Mouse (Mus musculus): ENCODE measurements around the gene Gm4869. TPM values are rescaled to one million over a fixed set of nuclear protein-coding genes. Genes with fewer than 3 reads are reported as not detected.
A peak's percentile ranks its signal among the peaks of the same experiment; 100 is the strongest.
"Not testable (repeated sequence)": the region's sequence is repeated elsewhere in the genome, so short reads cannot be mapped to it uniquely, and the experiment has no call there.

Gm4869 gene
- polyA plus RNA-seq, 1 experiment from 2014 or later = not detected

DNA sequence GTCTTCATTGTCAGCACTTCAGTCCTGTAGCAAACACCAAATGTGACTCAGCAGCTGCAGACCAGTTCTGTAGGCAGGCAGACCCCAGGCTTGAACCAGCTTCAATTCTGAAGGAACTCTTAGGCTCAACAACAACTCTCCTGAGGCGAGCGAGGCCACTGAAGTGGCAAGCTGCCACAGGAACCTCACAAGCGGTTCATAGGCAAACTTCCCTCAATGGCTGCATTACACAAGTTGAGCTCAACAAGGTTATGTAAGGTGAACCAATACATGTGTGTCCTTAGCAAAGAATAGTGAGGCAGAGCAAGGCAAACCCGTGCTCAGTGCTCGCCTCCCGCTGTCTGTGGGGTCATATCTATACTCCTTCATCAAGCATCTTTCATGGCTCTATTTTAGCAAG is 52.7 kb downstream of the Gm4869 start:
- H3K4me3 ChIP-seq (replicated peaks; ENCODE audit: low read length) = no peak overlapping the region
- H3K9ac ChIP-seq (ENCODE audit: low read length) = no peak overlapping the region
- H3K9me3 ChIP-seq (replicated peaks; ENCODE audit: control insufficient read depth, low read length) = no peaks in the 10 kb centered on the region
- H3K4me2 ChIP-seq (ENCODE audit: low read depth, low read length) = no peak overlapping the region
- H3K27me3 ChIP-seq (ENCODE audit: control insufficient read depth, insufficient read depth, low read length) = no peaks in the 10 kb centered on the region
- H3K4me1 ChIP-seq (ENCODE audit: control insufficient read depth, insufficient read depth, low read length) = peaks cover 7% of the 10 kb centered on the region
- 73% methylated on average over 6 of the region's 6 CpGs for WGBS
- H3K36me3 ChIP-seq (ENCODE audit: control insufficient read depth, insufficient read depth, low read length) = no peaks in the 10 kb centered on the region
- no peak for ATAC-seq (ENCODE audit: insufficient read depth, low FRiP score)
- H3K27ac ChIP-seq (ENCODE audit: low read length) = no peak overlapping the region

DNA sequence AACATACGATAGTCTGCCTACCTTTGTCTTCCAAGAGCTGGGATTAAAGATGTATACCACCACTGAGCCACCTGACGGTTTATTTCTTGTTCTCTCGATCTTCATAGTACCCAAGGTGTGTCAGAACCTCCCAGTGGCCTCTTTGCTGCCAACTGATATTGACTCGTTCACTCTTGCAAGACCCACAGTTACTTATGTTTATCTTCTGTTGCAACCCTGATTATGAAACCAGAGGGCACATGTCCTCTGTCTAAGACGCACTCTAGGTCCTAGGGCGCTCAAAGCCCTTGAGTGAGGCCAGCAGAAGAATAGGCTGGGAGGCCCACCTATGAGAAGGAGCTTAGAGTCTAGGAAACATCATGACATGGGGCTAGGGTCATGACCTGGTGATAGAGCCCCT is 55.3 kb downstream of the Gm4869 start:
- H3K27me3 ChIP-seq (ENCODE audit: control insufficient read depth, insufficient read depth, low read length) = no peaks in the 10 kb centered on the region
- no peak overlapping the region for H3K9ac ChIP-seq (ENCODE audit: low read length)
- H3K36me3 ChIP-seq (ENCODE audit: control insufficient read depth, insufficient read depth, low read length) = no peaks in the 10 kb centered on the region
- 74% methylated on average over 6 of the region's 6 CpGs for WGBS
- no peaks in the 10 kb centered on the region for H3K9me3 ChIP-seq (replicated peaks; ENCODE audit: control insufficient read depth, low read length)
- H3K4me3 ChIP-seq (replicated peaks; ENCODE audit: low read length) = no peak overlapping the region
- H3K4me1 ChIP-seq (ENCODE audit: control insufficient read depth, insufficient read depth, low read length) = peaks cover 18% of the 10 kb centered on the region
- no peak overlapping the region for H3K4me2 ChIP-seq (ENCODE audit: low read depth, low read length)
- no peak overlapping the region for H3K27ac ChIP-seq (ENCODE audit: low read length)
- no peak for ATAC-seq (ENCODE audit: insufficient read depth, low FRiP score)

DNA sequence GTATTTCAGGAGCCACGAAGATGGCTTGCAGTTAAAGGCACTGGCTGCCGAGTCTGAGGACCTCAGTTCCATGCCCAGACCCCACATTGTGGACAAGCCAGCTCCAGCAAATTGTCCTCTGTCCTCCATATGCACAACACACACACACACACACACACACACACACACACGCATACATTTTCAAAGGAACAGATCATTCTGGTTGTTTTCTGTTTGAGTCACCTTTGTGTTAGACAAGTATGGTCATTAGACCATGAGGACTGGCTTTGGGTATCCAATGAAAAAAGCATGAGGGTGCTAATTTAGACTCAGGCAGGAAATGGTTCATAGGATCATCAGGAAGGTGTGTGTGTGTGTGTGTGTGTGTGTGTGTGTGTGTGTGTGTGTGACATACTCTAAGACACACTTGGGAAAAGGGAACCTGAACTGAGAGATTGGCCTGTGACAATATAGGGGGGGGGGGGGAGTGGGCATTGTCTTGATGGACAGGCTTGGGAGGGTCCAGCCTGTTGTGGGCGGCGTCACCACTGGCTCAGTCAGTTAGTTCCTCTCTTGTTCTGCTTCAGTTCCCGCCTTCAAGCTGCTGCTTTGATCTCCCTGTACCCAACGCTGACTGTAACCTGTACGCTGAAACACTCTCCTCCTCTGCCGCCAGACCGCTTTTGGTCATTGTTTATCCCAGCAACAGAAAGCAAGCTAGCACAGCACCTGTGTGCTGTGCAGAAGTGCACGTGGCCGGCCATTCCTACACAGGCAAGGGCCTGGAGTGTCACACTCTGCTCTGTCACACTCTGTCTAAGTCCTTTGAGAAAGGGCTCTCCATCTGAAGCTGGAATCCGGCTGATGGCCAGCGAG is 56.8 kb downstream of the Gm4869 start:
- ATAC-seq (ENCODE audit: insufficient read depth, low FRiP score) = no peak
- WGBS = 22% methylated on average over 14 of the region's 14 CpGs
- Histone ChIP-seq H3K27me3 (ENCODE audit: control insufficient read depth, insufficient read depth, low read length) (no peaks in the 10 kb centered on the region), H3K9me3 (replicated peaks; ENCODE audit: control insufficient read depth, low read length) (no peaks in the 10 kb centered on the region), H3K9ac (ENCODE audit: low read length) (peak overlapping the region; percentile 63), H3K27ac (ENCODE audit: low read length) (peak overlapping the region; percentile 26; the same call in 1 of the 2 replicates), H3K36me3 (ENCODE audit: control insufficient read depth, insufficient read depth, low read length) (no peaks in the 10 kb centered on the region), H3K4me2 (ENCODE audit: low read depth, low read length) (peak overlapping the region; percentile 55), H3K4me3 (replicated peaks; ENCODE audit: low read length) (peak overlapping the region; percentile 26; the same call in 1 of the 2 replicates), H3K4me1 (ENCODE audit: control insufficient read depth, insufficient read depth, low read length) (peaks cover 19% of the 10 kb centered on the region)

DNA sequence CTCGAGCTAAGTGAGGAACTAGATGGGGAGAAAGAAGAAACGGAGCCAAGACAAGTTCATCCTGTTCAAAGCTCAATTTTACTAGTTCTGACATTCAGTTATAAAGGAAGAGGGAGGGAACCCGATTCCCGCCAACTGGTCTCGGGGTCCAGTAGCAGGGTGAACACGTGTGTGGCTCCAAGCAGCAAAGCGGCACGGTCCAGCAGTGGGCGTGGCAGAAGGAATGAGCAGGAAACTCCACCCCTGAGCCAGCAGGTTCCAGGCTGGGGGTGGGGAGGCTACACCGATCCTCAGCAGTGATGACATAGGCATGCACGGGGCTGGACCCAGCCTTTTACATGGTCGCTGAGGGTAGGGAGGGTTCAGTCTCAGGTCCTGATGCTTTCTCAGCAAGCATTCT is 57.5 kb downstream of the Gm4869 start:
- not testable (repeated sequence) for H3K27me3 ChIP-seq (ENCODE audit: control insufficient read depth, insufficient read depth, low read length); ATAC-seq (ENCODE audit: insufficient read depth, low FRiP score); H3K36me3 ChIP-seq (ENCODE audit: control insufficient read depth, insufficient read depth, low read length); H3K9me3 ChIP-seq (replicated peaks; ENCODE audit: control insufficient read depth, low read length)
- under 1% methylated on average over 12 of the region's 12 CpGs for WGBS
- Histone ChIP-seq H3K4me1 (ENCODE audit: control insufficient read depth, insufficient read depth, low read length) (peaks cover 19% of the 10 kb centered on the region), H3K27ac (ENCODE audit: low read length) (peak overlapping the region; percentile 39), H3K4me2 (ENCODE audit: low read depth, low read length) (peak overlapping the region; percentile 55), H3K9ac (ENCODE audit: low read length) (peak overlapping the region; percentile 63), H3K4me3 (replicated peaks; ENCODE audit: low read length) (peak overlapping the region; percentile 26)

- H3K4me3 ChIP-seq (replicated peaks; ENCODE audit: low read length) = peak within 1 kb of the TSS; percentile 69
- ATAC-seq (ENCODE audit: insufficient read depth, low FRiP score) = peak; percentile 96
- WGBS = under 1% methylated on average over 38 of the region's 38 CpGs
- H3K27me3 ChIP-seq (ENCODE audit: control insufficient read depth, insufficient read depth, low read length) = no peaks in the 10 kb centered on the region
- H3K4me1 ChIP-seq (ENCODE audit: control insufficient read depth, insufficient read depth, low read length) = peaks cover 35% of the 10 kb centered on the region
- peak within 1 kb of the TSS; percentile 78 for H3K9ac ChIP-seq (ENCODE audit: low read length)
- no peaks in the 10 kb centered on the region for H3K9me3 ChIP-seq (replicated peaks; ENCODE audit: control insufficient read depth, low read length)
- peak within 1 kb of the TSS; percentile 76 for H3K4me2 ChIP-seq (ENCODE audit: low read depth, low read length)
- H3K27ac ChIP-seq (ENCODE audit: low read length) = peak within 1 kb of the TSS; percentile 73
- no peaks in the 10 kb centered on the region for H3K36me3 ChIP-seq (ENCODE audit: control insufficient read depth, insufficient read depth, low read length)
Measured at GRCm38 (mm10) chr5:140505208-140505780, 59.8 kb downstream of the Gm4869 start, which contains the start of gene Chst12. Gene Chst12, plus strand, starts transcription at chr5:140505550.

- Histone ChIP-seq H3K9me3 (replicated peaks; ENCODE audit: control insufficient read depth, low read length) (no peaks in the 10 kb centered on the region), H3K36me3 (ENCODE audit: control insufficient read depth, insufficient read depth, low read length) (no peaks in the 10 kb centered on the region), H3K27ac (ENCODE audit: low read length) (peak overlapping the region; percentile 71), H3K9ac (ENCODE audit: low read length) (peak overlapping the region; percentile 78), H3K4me1 (ENCODE audit: control insufficient read depth, insufficient read depth, low read length) (peaks cover 37% of the 10 kb centered on the region), H3K27me3 (ENCODE audit: control insufficient read depth, insufficient read depth, low read length) (no peaks in the 10 kb centered on the region), H3K4me2 (ENCODE audit: low read depth, low read length) (peak overlapping the region; percentile 76), H3K4me3 (replicated peaks; ENCODE audit: low read length) (peak overlapping the region; percentile 69)
- ATAC-seq (ENCODE audit: insufficient read depth, low FRiP score) = no peak
- WGBS = 23% methylated on average over 22 of the region's 22 CpGs
Measured at GRCm38 (mm10) chr5:140506096-140506794, 60.8 kb downstream of the Gm4869 start.

GRCm38 (mm10) chr5:140507466-140508208 is 62.2 kb downstream of the Gm4869 start:
- no peak overlapping the region for H3K4me3 ChIP-seq (replicated peaks; ENCODE audit: low read length)
- no peak overlapping the region for H3K27ac ChIP-seq (ENCODE audit: low read length)
- WGBS = 71% methylated on average over 14 of the region's 14 CpGs
- H3K36me3 ChIP-seq (ENCODE audit: control insufficient read depth, insufficient read depth, low read length) = no peaks in the 10 kb centered on the region
- H3K4me2 ChIP-seq (ENCODE audit: low read depth, low read length) = 0 out of 2 replicates have a peak overlapping the region, but pooled peaks have one; percentile 76
- peaks cover 33% of the 10 kb centered on the region for H3K4me1 ChIP-seq (ENCODE audit: control insufficient read depth, insufficient read depth, low read length)
- no peaks in the 10 kb centered on the region for H3K27me3 ChIP-seq (ENCODE audit: control insufficient read depth, insufficient read depth, low read length)
- no peaks in the 10 kb centered on the region for H3K9me3 ChIP-seq (replicated peaks; ENCODE audit: control insufficient read depth, low read length)
- no peak overlapping the region; the same call in 1 of the 2 replicates for H3K9ac ChIP-seq (ENCODE audit: low read length)
- no peak for ATAC-seq (ENCODE audit: insufficient read depth, low FRiP score)

DNA sequence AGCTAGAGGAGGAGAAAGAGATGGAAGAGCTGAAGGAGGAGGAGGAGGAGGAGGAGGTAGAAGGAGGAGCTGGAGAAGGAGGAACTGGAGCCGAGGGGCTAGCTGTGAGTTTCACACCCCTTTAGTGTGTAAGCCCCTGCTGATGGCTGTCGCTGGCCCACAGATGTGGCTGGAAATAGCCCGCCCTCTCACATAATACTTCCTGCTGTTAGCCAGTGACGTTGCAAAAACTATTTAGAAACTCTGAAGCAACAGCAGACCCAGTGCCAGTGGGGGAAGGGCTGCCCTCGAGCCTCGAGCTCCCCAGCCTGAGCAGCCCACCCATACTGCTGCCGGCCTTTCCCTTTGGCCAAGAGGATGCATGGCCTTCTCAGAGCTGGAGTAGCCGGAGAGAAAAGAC is 63.2 kb downstream of the Gm4869 start:
- Histone ChIP-seq H3K4me3 (replicated peaks; ENCODE audit: low read length) (no peak overlapping the region), H3K27me3 (ENCODE audit: control insufficient read depth, insufficient read depth, low read length) (no peaks in the 10 kb centered on the region), H3K9me3 (replicated peaks; ENCODE audit: control insufficient read depth, low read length) (no peaks in the 10 kb centered on the region), H3K27ac (ENCODE audit: low read length) (peak overlapping the region; percentile 32), H3K4me2 (ENCODE audit: low read depth, low read length) (peak overlapping the region; percentile 23; the same call in 1 of the 2 replicates), H3K4me1 (ENCODE audit: control insufficient read depth, insufficient read depth, low read length) (peaks cover 26% of the 10 kb centered on the region), H3K9ac (ENCODE audit: low read length) (peak overlapping the region; percentile 19; the same call in 1 of the 2 replicates), H3K36me3 (ENCODE audit: control insufficient read depth, insufficient read depth, low read length) (no peaks in the 10 kb centered on the region)
- ATAC-seq (ENCODE audit: insufficient read depth, low FRiP score) = no peak
- WGBS = 38% methylated on average over 8 of the region's 8 CpGs
